Mouse (Mus musculus): ENCODE results near the gene Maip1. TPM values are rescaled to one million over a fixed set of nuclear protein-coding genes. Genes with fewer than 3 reads are reported as not detected.

Maip1 gene
- 3.4 and 3.5 TPM in 2 replicates for polyA plus RNA-seq (2012; rRNA removed)

- TF ChIP-seq POLR2A (IDR thresholded peaks at IDR 0.05; ENCODE audit: control insufficient read depth, low read depth, low read length) (peak; percentile 25; the same call in 1 of the 2 replicates), CTCF (IDR thresholded peaks at IDR 0.05; ENCODE audit: control insufficient read depth, insufficient read depth, insufficient replicate concordance, low read depth, low read length) (no peak)
- no peaks in the 10 kb centered on the region for H3K27me3 ChIP-seq (ENCODE audit: control insufficient read depth, insufficient read depth, low read length)
- peak within 1 kb of the TSS; percentile 81 for H3K4me3 ChIP-seq (ENCODE audit: control insufficient read depth, low read depth, low read length)
- H3K27ac ChIP-seq (ENCODE audit: control insufficient read depth, insufficient read depth, low read depth, low read length), result peak within 1 kb of the TSS; percentile 87
- H3K36me3 ChIP-seq (ENCODE audit: control insufficient read depth, insufficient read depth, low read length), result no peaks in the 10 kb centered on the region
- peaks cover 2% of the 10 kb centered on the region; the same call in 1 of the 2 replicates for H3K4me1 ChIP-seq (ENCODE audit: control insufficient read depth, insufficient read depth, low read length)
Measured at GRCm38 (mm10) chr1:57406187-57407151, at the start of gene Maip1, which contains the start of gene Tyw5. Gene Maip1, plus strand, starts transcription at chr1:57406328. Gene Tyw5, minus strand, starts transcription at chr1:57407101.

DNA sequence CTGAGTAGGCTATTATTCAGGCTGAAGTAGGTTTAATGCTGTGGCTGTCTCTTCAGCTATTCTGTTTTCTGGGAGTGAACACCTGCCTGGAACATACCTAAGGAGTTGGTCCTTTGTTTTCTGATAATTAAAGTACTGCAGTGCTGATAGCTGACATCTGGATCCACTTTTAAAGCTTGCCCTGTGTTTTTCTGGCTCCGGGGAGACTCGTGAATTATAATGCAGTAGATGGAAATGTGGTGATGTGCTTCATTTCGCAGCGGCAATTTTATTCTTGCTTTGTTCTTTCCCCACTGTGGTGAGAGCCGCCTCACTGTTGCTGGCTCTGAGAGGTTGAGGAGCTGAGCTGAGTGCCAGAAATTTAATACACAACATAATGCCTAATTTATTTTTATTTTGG lies 47.6 kb upstream of the Maip1 start:
- Histone ChIP-seq H3K27me3 (ENCODE audit: control insufficient read depth, insufficient read depth, low read length) (no peaks in the 10 kb centered on the region), H3K36me3 (ENCODE audit: control insufficient read depth, insufficient read depth, low read length) (no peaks in the 10 kb centered on the region), H3K4me3 (ENCODE audit: control insufficient read depth, low read depth, low read length) (no peak overlapping the region), H3K4me1 (ENCODE audit: control insufficient read depth, insufficient read depth, low read length) (no peaks in the 10 kb centered on the region), H3K27ac (ENCODE audit: control insufficient read depth, insufficient read depth, low read depth, low read length) (no peak overlapping the region)
- TF ChIP-seq CTCF (IDR thresholded peaks at IDR 0.05; ENCODE audit: control insufficient read depth, insufficient read depth, insufficient replicate concordance, low read depth, low read length) (no peak), POLR2A (IDR thresholded peaks at IDR 0.05; ENCODE audit: control insufficient read depth, low read depth, low read length) (no peak)

DNA sequence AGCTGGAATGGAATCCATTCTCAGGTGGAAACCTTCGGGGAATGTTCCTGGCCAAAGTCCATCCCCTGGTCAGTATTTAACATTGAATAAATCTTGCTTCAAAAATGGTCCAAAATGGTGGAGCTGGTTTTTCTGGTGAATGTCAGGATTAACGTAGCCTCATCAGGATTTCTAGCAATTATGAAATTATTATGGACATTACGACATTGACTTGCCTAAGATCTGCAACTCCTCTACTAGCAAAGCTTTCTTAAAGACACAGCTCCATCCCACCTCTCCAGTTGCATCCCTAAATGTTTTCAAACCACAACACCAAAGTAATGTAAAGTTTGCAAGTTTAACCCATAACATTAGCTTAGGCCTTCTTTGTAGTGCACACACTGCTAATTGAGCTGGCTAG lies 38.7 kb upstream of the Maip1 start:
- Histone ChIP-seq H3K27me3 (ENCODE audit: control insufficient read depth, insufficient read depth, low read length) (no peaks in the 10 kb centered on the region), H3K4me3 (ENCODE audit: control insufficient read depth, low read depth, low read length) (no peak overlapping the region)

GRCm38 (mm10) chr1:57369111-57369510 lies 37.0 kb upstream of the Maip1 start:
- Histone ChIP-seq H3K4me1 (ENCODE audit: control insufficient read depth, insufficient read depth, low read length) (no peaks in the 10 kb centered on the region), H3K27ac (ENCODE audit: control insufficient read depth, insufficient read depth, low read depth, low read length) (no peak overlapping the region), H3K27me3 (ENCODE audit: control insufficient read depth, insufficient read depth, low read length) (no peaks in the 10 kb centered on the region), H3K4me3 (ENCODE audit: control insufficient read depth, low read depth, low read length) (no peak overlapping the region), H3K36me3 (ENCODE audit: control insufficient read depth, insufficient read depth, low read length) (no peaks in the 10 kb centered on the region)
- TF ChIP-seq POLR2A (IDR thresholded peaks at IDR 0.05; ENCODE audit: control insufficient read depth, low read depth, low read length), result no peak
- no peak for TF ChIP-seq CTCF (IDR thresholded peaks at IDR 0.05; ENCODE audit: control insufficient read depth, insufficient read depth, insufficient replicate concordance, low read depth, low read length)

More for the DNA sequence above, 38.7 kb upstream of the Maip1 start:
- H3K4me1 ChIP-seq (ENCODE audit: control insufficient read depth, insufficient read depth, low read length), result no peaks in the 10 kb centered on the region
- no peak overlapping the region for H3K27ac ChIP-seq (ENCODE audit: control insufficient read depth, insufficient read depth, low read depth, low read length)
- no peak for TF ChIP-seq CTCF (IDR thresholded peaks at IDR 0.05; ENCODE audit: control insufficient read depth, insufficient read depth, insufficient replicate concordance, low read depth, low read length)
- no peak for TF ChIP-seq POLR2A (IDR thresholded peaks at IDR 0.05; ENCODE audit: control insufficient read depth, low read depth, low read length)
- H3K36me3 ChIP-seq (ENCODE audit: control insufficient read depth, insufficient read depth, low read length), result no peaks in the 10 kb centered on the region

DNA sequence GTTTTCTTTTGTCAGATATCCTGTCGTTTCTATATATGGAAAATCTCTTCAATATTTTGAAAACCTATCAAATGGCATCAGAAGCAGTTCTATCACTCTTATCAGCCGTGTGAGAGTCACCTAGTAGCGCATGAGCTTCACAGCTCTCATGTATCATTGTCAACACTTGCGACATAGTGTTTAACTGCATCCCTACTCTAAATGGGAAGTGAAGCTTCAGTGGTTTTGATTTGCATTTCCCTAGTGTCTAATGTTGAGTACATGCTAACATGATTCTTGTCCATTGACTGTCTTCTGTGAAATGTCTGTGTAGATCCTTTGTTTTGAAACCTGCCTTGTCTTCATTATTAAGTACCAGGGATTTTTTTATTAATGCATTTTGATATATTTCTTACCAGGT lies 35.7 kb upstream of the Maip1 start:
- no peak overlapping the region for H3K27ac ChIP-seq (ENCODE audit: control insufficient read depth, insufficient read depth, low read depth, low read length)
- H3K36me3 ChIP-seq (ENCODE audit: control insufficient read depth, insufficient read depth, low read length), result no peaks in the 10 kb centered on the region
- no peaks in the 10 kb centered on the region for H3K27me3 ChIP-seq (ENCODE audit: control insufficient read depth, insufficient read depth, low read length)
- no peaks in the 10 kb centered on the region for H3K4me1 ChIP-seq (ENCODE audit: control insufficient read depth, insufficient read depth, low read length)
- TF ChIP-seq CTCF (IDR thresholded peaks at IDR 0.05; ENCODE audit: control insufficient read depth, insufficient read depth, insufficient replicate concordance, low read depth, low read length) (no peak), POLR2A (IDR thresholded peaks at IDR 0.05; ENCODE audit: control insufficient read depth, low read depth, low read length) (no peak)
- no peak overlapping the region for H3K4me3 ChIP-seq (ENCODE audit: control insufficient read depth, low read depth, low read length)

DNA sequence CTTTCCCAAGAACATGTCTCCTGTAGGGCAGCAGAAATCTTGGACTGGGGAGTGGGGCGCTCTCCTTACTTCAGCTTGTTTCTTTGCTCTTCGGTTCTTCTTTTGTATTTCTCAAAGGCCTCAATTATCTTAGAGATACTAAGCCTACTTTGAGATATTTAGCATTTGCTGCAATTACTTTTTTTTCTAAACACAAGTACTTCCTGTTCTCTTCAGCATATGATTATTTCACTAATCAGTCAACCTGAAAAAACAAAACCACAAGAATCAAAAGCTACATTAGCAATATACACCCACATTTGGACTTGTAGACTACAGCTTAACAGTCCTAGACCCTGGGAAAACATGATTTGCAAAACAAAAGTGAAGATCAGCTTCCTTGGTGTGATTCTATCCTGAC lies 30.9 kb upstream of the Maip1 start:
- Histone ChIP-seq H3K27ac (ENCODE audit: control insufficient read depth, insufficient read depth, low read depth, low read length) (no peak overlapping the region), H3K4me1 (ENCODE audit: control insufficient read depth, insufficient read depth, low read length) (no peaks in the 10 kb centered on the region; the same call in 1 of the 2 replicates), H3K4me3 (ENCODE audit: control insufficient read depth, low read depth, low read length) (no peak overlapping the region; the same call in 1 of the 2 replicates), H3K36me3 (ENCODE audit: control insufficient read depth, insufficient read depth, low read length) (no peaks in the 10 kb centered on the region), H3K27me3 (ENCODE audit: control insufficient read depth, insufficient read depth, low read length) (no peaks in the 10 kb centered on the region)
- TF ChIP-seq POLR2A (IDR thresholded peaks at IDR 0.05; ENCODE audit: control insufficient read depth, low read depth, low read length) (no peak), CTCF (IDR thresholded peaks at IDR 0.05; ENCODE audit: control insufficient read depth, insufficient read depth, insufficient replicate concordance, low read depth, low read length) (no peak)

GRCm38 (mm10) chr1:57376806-57377205 lies 29.3 kb upstream of the Maip1 start:
- Histone ChIP-seq H3K27me3 (ENCODE audit: control insufficient read depth, insufficient read depth, low read length) (no peaks in the 10 kb centered on the region), H3K4me3 (ENCODE audit: control insufficient read depth, low read depth, low read length) (peak overlapping the region; percentile 96; the same call in 1 of the 2 replicates), H3K4me1 (ENCODE audit: control insufficient read depth, insufficient read depth, low read length) (no peaks in the 10 kb centered on the region; the same call in 1 of the 2 replicates), H3K27ac (ENCODE audit: control insufficient read depth, insufficient read depth, low read depth, low read length) (peak overlapping the region; percentile 65), H3K36me3 (ENCODE audit: control insufficient read depth, insufficient read depth, low read length) (no peaks in the 10 kb centered on the region)
- TF ChIP-seq CTCF (IDR thresholded peaks at IDR 0.05; ENCODE audit: control insufficient read depth, insufficient read depth, insufficient replicate concordance, low read depth, low read length), result no peak
- TF ChIP-seq POLR2A (IDR thresholded peaks at IDR 0.05; ENCODE audit: control insufficient read depth, low read depth, low read length), result no peak

All from testis, adult 2 months (tissue).